Mouse (Mus musculus) megakaryocyte, embryonic 14.5 days (primary cell): Measurements from ENCODE around the gene Zfp706.

ENCODE experiments used
- FLI1 ChIP-seq: IDR thresholded peaks from 2 replicates; pipeline ENCODE4 v1.6.1; 2012; ENCODE audit warnings: low read length, inconsistent platforms, mixed read lengths
- GATA1 ChIP-seq: IDR thresholded peaks from 3 replicates; pipeline ENCODE4 v1.6.1; 2012; ENCODE audit warnings: mixed read lengths, low read length, inconsistent platforms, borderline replicate concordance

GRCm38 (mm10) chr15:37004858-37005257, 2.7 kb downstream of the Zfp706 start:
- TF ChIP-seq GATA1 (no peak), FLI1 (no peak)
